Mouse (Mus musculus) heart, embryonic 13.5 days (tissue): Measurements from ENCODE around the gene Cpsf2. TPM values are rescaled to one million over a fixed set of nuclear protein-coding genes. Genes with fewer than 3 reads are reported as not detected.
"Not testable (repeated sequence)": the region's sequence is repeated elsewhere in the genome, so short reads cannot be mapped to it uniquely, and the experiment has no call there.

Experiments
- ATAC-seq: fragments of 200-750 bp; cut with Nextera tagmentation; 2 replicates; pipeline ENCODE4 v1.8.0; 2017; ENCODE audit warnings: moderate TSS enrichment; ENCODE audit not compliant: insufficient number of reproducible peaks, low FRiP score, low TSS enrichment; ENCODE audit errors: extremely low read depth
- H3K27ac ChIP-seq: fragments of 300-500 bp; sonication (generic); replicated peaks from 2 replicates; pipeline ENCODE4 v1.5.1; 2015; ENCODE audit warnings: moderate library complexity, mild to moderate bottlenecking, inconsistent platforms
- H3K27me3 ChIP-seq: fragments of 300-500 bp; sonication (generic); replicated peaks from 2 replicates; pipeline ENCODE4 v1.6.1; 2015; ENCODE audit warnings: mild to moderate bottlenecking, inconsistent platforms
- H3K36me3 ChIP-seq: fragments of 300-500 bp; sonication (generic); 2 replicates; pipeline ENCODE4 v1.6.1; 2015; ENCODE audit warnings: mild to moderate bottlenecking, inconsistent platforms
- H3K4me1 ChIP-seq: fragments of 300-500 bp; sonication (generic); 2 replicates; pipeline ENCODE4 v1.6.1; 2015; ENCODE audit warnings: inconsistent platforms
- H3K4me2 ChIP-seq: fragments of 300-500 bp; sonication (generic); 2 replicates; pipeline ENCODE4 v1.6.1; 2015; ENCODE audit warnings: inconsistent platforms, mild to moderate bottlenecking, moderate library complexity
- H3K4me3 ChIP-seq: fragments of 300-500 bp; sonication (generic); 2 replicates; pipeline ENCODE4 v1.5.1; 2015; ENCODE audit warnings: moderate library complexity, mild to moderate bottlenecking, inconsistent platforms
- H3K9ac ChIP-seq: fragments of 300-500 bp; sonication (generic); 2 replicates; pipeline ENCODE4 v1.6.1; 2015; ENCODE audit warnings: inconsistent platforms, mild to moderate bottlenecking, moderate library complexity
- H3K9me3 ChIP-seq: fragments of 300-500 bp; sonication (generic); 2 replicates; pipeline ENCODE4 v1.6.1; 2016; ENCODE audit warnings: inconsistent platforms
- WGBS: fragments of 180-500 bp; shearing (Covaris S2); methylation state at CpG from one replicate; pipeline ENCODE4 v1.1.7; 2015; ENCODE audit warnings: mixed read lengths; 5-methylcytosine and 5-hydroxymethylcytosine counted together
- polyA plus RNA-seq: library from polyadenylated mRNA; unstranded; fragments of >200 nt; fragmentation: Nextera tagmentation; extraction: Ambion mirVana; gene quantifications from 2 replicates; pipeline ENCODE4 v1.2.1, GENCODE M21; 2015

Gene Cpsf2
- 19.4 and 22.0 TPM in 2 replicates for polyA plus RNA-seq

DNA sequence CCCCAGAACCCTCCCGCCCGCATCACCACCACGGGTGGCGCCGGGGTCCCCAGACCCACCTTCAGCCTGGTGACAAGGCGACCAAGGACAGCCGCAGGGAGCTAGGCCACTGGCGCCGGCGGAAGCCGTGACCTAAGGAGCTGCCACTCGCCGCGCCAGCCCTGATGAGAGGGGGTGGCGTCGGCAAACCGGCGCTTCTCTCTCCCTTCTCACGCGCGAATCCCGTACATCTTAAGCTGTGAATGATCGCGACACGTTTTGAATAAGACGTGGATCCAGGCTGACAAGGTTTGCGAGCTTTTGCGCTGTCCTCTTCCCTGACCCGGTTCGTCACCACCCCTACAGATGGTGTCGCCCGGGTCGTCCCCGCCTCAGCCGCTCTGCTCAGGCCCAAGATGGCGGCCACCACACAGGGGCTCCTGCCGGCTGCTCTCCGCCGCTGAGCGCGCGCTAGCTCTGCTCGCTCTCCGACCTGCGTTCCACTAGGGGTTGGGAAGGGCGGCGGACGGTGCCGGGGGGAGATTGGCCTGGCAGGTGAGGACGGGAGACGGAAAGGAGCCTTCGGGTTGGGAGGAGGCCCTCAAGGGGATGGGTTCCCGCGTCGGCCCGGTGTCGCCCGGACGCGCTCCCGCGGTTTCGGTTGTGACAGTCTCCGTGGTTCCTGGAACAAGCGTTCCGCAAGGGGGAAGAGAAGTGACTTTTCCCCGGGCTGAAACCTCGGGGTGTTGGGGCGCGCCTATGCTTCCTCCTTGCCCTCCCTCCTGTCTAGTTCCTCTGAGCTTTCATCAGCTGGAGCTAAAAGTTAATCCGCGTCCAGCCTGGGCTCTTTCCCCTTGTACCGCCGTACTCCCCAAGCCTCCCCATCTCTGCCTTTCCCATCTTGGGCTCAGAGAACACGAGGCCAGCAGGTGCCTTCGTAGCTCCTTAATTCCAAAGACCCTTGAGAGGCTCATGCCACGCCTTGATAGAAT, at the start of gene Cpsf2:
TSS of gene Cpsf2 (plus strand) at position 388 of the 971 bp plus-strand sequence.
- Histone ChIP-seq H3K9me3 (no peaks in the 10 kb centered on the region), H3K27me3 (no peaks in the 10 kb centered on the region), H3K4me3 (peak within 1 kb of the TSS; percentile 95), H3K4me1 (peaks cover 57% of the 10 kb centered on the region), H3K27ac (peak within 1 kb of the TSS; percentile 94), H3K36me3 (peaks cover 20% of the 10 kb centered on the region), H3K9ac (peak within 1 kb of the TSS; percentile 98), H3K4me2 (peak within 1 kb of the TSS; percentile 84)
- ATAC-seq = peak; percentile 92
- WGBS = under 1% methylated on average over 77 of the region's 77 CpGs

DNA sequence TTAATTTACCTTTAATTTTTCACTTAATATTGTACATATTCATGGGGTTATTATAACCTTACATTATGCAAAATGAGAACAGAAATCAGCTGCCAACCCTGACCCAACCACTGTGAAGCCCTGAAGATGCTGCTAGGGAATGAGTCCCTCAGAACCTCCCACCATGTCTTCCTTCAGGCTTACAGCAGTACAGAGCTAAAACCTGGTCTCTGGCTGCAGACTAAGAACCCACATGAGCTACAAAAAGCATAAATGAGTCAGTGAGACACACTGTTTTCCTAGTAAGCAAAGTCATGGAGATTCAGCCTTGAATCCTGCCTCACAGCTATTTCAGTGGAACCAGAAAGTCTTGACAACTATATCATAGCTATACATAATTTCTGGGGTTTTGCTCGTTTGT, 47.4 kb upstream of the Cpsf2 start:
- no peaks in the 10 kb centered on the region for H3K9me3 ChIP-seq
- peaks cover 88% of the 10 kb centered on the region for H3K36me3 ChIP-seq
- H3K27ac ChIP-seq = no peak overlapping the region
- no peak for ATAC-seq
- no peak overlapping the region for H3K9ac ChIP-seq
- WGBS = 62% methylated on average over 1 of the region's 1 CpGs
- no peaks in the 10 kb centered on the region for H3K27me3 ChIP-seq
- no peaks in the 10 kb centered on the region for H3K4me1 ChIP-seq
- no peak overlapping the region for H3K4me3 ChIP-seq
- no peak overlapping the region for H3K4me2 ChIP-seq

DNA sequence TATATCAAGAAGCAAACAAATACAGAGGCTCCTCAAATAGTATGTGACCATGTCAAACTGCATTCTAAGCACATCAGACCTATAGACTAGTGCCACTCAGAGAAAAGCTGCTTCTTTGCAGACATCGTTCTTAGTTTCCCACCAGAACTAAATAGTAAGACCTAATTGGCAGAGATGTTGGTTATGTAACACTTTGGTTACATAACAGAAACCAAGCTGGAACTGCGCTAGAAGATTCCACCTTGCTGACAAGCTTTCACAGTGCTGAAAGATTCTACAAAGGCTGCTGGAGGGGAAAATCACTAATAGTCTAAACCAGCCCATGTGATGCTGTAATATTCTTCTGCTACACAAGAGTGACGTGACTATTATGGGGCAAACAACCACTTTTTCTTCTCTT, 40.6 kb upstream of the Cpsf2 start:
- 92% methylated on average over 3 of the region's 3 CpGs for WGBS
- no peaks in the 10 kb centered on the region for H3K27me3 ChIP-seq
- H3K9ac ChIP-seq = no peak overlapping the region
- H3K9me3 ChIP-seq = no peaks in the 10 kb centered on the region
- ATAC-seq = no peak
- H3K4me3 ChIP-seq = no peak overlapping the region
- H3K4me1 ChIP-seq = no peaks in the 10 kb centered on the region
- peaks cover 74% of the 10 kb centered on the region for H3K36me3 ChIP-seq
- H3K27ac ChIP-seq = no peak overlapping the region
- H3K4me2 ChIP-seq = no peak overlapping the region

DNA sequence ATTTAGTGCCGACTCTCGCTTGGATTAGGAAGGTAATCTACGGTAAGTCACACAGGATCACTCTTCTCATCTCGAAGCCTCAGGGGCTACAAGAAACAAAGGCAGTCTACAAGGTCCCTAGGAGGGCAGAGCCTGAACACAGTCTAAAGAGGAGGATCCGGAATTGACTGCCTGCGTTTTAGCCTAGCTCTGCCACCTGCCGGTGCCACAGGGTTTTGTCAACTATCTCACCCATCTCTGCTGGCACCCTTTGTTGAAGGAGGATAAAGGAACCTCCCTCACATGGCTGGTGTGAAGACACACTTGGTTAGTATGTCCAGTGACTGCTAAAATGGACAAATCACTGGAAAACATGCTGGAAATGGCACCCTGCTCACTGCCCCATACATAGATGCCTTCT, 38.2 kb upstream of the Cpsf2 start:
- no peaks in the 10 kb centered on the region for H3K27me3 ChIP-seq
- 83% methylated on average over 7 of the region's 7 CpGs for WGBS
- no peak overlapping the region for H3K4me3 ChIP-seq
- H3K4me2 ChIP-seq = no peak overlapping the region
- no peak overlapping the region for H3K27ac ChIP-seq
- H3K9me3 ChIP-seq = no peaks in the 10 kb centered on the region
- peaks cover 73% of the 10 kb centered on the region for H3K36me3 ChIP-seq
- ATAC-seq = no peak
- H3K4me1 ChIP-seq = no peaks in the 10 kb centered on the region
- no peak overlapping the region for H3K9ac ChIP-seq

DNA sequence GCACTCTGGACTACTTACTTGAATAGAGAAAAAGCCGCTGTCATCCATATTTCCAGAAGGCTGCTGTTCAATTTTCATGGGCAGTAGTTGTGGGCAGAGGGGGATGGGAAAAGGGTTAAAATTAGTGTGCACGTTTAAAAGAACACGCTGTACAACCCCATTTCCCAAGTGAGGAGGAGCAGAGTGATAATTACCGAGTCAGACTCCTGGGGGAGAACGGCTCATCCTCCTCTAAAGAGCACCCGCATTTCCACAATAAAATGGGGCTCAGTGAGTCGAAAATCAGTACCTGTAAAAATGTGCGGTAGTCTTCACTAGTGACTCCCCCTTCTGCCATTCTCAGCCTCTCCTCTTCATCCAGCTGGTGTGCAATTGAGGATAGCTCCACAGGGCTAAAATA, 27.8 kb upstream of the Cpsf2 start:
- peaks cover 40% of the 10 kb centered on the region for H3K36me3 ChIP-seq
- H3K4me2 ChIP-seq = no peak overlapping the region
- no peak for ATAC-seq
- H3K4me3 ChIP-seq = no peak overlapping the region
- 84% methylated on average over 8 of the region's 8 CpGs for WGBS
- no peak overlapping the region for H3K27ac ChIP-seq
- H3K9ac ChIP-seq = no peak overlapping the region
- no peaks in the 10 kb centered on the region for H3K9me3 ChIP-seq
- H3K27me3 ChIP-seq = no peaks in the 10 kb centered on the region
- no peaks in the 10 kb centered on the region for H3K4me1 ChIP-seq

DNA sequence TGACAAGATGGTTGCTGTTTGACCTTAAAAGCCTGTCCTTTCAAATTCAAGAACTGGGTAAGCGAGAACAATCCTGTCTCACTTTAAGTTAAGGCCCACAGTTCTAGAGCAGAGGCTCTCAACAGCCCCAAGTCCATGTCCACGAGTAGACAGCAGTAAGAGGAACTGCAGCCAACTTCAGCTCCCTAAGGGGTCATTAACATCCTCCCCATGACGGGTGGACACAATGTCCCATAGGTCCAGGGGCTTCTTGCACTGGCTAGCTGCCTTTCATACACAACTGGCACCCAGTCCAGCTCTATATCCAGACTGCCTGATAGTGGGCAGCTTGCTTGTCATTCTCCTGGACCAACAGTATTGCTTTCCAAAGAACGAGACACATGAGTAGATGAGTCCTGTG, 27.0 kb upstream of the Cpsf2 start:
- no peaks in the 10 kb centered on the region for H3K4me1 ChIP-seq
- ATAC-seq = no peak
- no peak overlapping the region for H3K4me2 ChIP-seq
- no peaks in the 10 kb centered on the region for H3K27me3 ChIP-seq
- no peaks in the 10 kb centered on the region for H3K9me3 ChIP-seq
- peaks cover 35% of the 10 kb centered on the region for H3K36me3 ChIP-seq
- no peak overlapping the region for H3K9ac ChIP-seq
- 76% methylated on average over 4 of the region's 4 CpGs for WGBS
- no peak overlapping the region for H3K4me3 ChIP-seq
- H3K27ac ChIP-seq = no peak overlapping the region

DNA sequence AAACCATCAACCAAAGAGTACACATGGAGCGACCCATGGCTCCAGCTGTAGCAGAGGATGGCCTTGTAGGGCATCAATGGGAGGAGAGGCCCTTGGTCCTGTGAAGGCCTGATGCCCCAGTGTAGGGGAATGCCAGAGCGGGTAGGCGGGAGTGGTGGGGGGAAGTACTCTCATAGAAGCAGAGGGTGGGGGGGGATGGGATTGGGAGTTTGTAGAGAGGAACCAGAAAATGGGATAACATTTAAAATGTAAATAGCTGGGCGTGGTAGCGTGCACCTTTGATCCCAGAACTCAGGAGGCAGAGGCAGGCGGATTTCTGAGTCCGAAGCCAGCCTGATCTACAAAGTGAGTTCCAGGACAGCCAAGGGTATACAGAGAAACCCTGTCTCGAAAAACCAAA, 20.0 kb upstream of the Cpsf2 start:
- not testable (repeated sequence) for ATAC-seq, H3K9ac ChIP-seq, H3K4me3 ChIP-seq, H3K4me2 ChIP-seq, H3K27me3 ChIP-seq, H3K36me3 ChIP-seq, H3K9me3 ChIP-seq, H3K27ac ChIP-seq
- H3K4me1 ChIP-seq = peaks cover 14% of the 10 kb centered on the region
- 94% methylated on average over 8 of the region's 8 CpGs for WGBS

DNA sequence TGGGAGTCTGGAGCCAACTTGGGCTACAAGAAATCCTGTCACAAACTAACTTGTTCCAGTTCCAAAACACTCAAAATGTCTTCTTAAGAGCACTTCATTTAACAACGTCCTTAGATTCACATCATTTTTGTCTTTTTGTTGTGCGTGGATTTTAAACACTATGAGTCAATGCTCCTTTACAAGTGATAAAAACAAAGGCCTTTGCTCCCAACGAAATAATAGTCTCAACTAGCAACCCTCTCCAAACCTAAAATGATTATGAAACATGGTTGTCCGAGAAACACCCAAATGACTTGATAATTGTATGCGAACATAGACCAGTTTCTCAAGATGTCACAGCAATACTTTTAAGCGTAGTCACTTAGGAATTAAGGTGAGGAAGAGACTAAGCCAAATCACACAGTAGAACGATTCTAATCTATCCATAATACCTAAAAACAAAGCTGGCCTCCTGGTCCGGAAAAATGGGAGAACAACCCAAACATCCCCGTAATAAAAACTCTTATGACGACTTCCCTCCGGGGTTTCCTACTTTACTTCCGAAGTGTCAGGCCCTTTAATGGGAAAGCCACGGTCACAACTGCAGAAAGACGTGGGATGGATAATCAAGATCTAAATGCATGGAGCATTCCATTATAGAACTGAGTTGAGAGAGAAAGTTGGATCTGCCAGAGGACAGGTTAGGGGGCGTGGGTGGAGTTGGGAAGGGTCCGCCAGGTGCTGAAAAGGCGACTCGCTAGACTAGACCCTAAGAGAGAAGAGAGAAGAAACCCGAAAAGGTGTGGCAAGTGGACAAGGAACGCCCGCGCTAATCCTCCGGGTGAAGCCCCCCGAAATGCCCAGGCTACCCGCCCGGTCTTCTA, 18.5 kb upstream of the Cpsf2 start:
- Histone ChIP-seq H3K9me3 (no peaks in the 10 kb centered on the region), H3K4me1 (peaks cover 14% of the 10 kb centered on the region), H3K4me3 (peak overlapping the region; percentile 95), H3K27me3 (no peaks in the 10 kb centered on the region), H3K9ac (peak overlapping the region; percentile 93), H3K36me3 (no peaks in the 10 kb centered on the region), H3K4me2 (peak overlapping the region; percentile 84), H3K27ac (peak overlapping the region; percentile 76)
- ATAC-seq = peak; percentile 14; the same call in 1 of the 2 replicates
- 10% methylated on average over 26 of the region's 26 CpGs for WGBS

DNA sequence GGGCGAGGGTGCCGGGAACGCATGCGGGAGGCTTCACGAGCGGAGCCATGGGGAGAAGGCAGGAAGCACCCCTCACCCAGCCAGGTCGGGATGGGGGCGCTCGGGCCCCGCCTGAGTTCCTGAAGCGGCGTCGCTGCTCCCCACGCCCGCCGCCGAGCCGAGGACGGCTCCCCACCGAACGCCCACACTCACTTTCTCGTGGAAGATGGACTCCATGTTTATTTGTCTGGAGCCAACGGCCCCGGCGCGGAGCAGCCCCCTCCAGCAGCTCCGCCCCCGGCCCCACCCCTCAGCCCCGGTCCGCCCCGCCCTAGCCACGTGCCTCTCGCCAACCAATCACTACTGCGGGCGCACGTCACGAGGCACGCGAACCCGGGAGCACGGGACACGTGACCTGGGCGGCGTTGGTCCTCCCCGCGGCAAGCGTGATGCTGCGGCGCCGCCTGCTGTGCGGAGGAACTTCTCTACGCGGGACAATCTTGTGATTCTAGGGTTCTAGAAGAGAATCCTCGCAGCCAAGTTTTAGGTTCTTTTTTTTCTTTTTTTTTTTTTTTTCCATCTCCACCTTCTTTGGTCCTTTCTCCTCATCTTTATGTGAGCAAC, 17.7 kb upstream of the Cpsf2 start, which contains the start of gene Atxn3:
TSS of gene Atxn3 (minus strand) at position 305 of the 603 bp plus-strand sequence.
- Histone ChIP-seq H3K9me3 (no peaks in the 10 kb centered on the region), H3K4me2 (peak within 1 kb of the TSS; percentile 84), H3K4me3 (peak within 1 kb of the TSS; percentile 95), H3K36me3 (no peaks in the 10 kb centered on the region), H3K27me3 (no peaks in the 10 kb centered on the region), H3K9ac (peak within 1 kb of the TSS; percentile 93), H3K27ac (peak within 1 kb of the TSS; percentile 76), H3K4me1 (peaks cover 14% of the 10 kb centered on the region)
- under 1% methylated on average over 54 of the region's 54 CpGs for WGBS
- peak; percentile 99 for ATAC-seq

DNA sequence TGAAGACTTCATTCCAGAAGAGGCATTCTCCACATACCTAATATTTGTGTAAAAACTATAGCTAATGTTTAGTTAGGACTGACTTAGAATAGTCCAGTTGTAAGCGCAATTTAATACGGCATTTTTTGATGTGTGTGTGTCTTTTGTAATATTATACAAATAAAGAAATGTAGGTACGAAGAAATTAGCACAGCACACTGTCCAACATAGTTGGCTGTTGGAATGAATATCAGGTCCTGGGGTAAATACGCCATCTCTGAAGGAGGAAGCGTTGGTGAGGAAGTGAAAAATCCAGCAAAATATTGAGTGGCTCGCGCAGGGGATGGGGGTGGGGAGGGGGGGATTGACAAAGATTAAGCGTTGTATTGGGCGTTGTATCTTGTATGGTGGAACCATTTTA, 17.2 kb upstream of the Cpsf2 start:
- ATAC-seq = no peak
- Histone ChIP-seq H3K4me2 (peak overlapping the region; percentile 84), H3K4me3 (peak overlapping the region; percentile 95), H3K27ac (peak overlapping the region; percentile 48; the same call in 1 of the 2 replicates), H3K36me3 (no peaks in the 10 kb centered on the region), H3K9me3 (no peaks in the 10 kb centered on the region), H3K9ac (peak overlapping the region; percentile 67), H3K4me1 (peaks cover 14% of the 10 kb centered on the region), H3K27me3 (no peaks in the 10 kb centered on the region)
- WGBS = 57% methylated on average over 9 of the region's 9 CpGs
